Mouse (Mus musculus) forebrain, postnatal 0 days (tissue): ENCODE data around the gene Pde4d. TPM values are rescaled to one million over a fixed set of nuclear protein-coding genes. Genes with fewer than 3 reads are reported as not detected.

ENCODE experiments used
- ATAC-seq: fragments of 200-750 bp; cut with Nextera tagmentation; 2 replicates; pipeline ENCODE4 v1.8.0; 2017; ENCODE audit warnings: mild to moderate bottlenecking, moderate library complexity
- DNase-seq: peaks from one replicate; pipeline ENCODE4 v3.0.0-alpha.2; 2015
- H3K27ac ChIP-seq: fragments of 300-500 bp; sonication (generic); 2 replicates; pipeline ENCODE4 v1.5.1; 2014; ENCODE audit warnings: low read depth, mild to moderate bottlenecking, antibody characterized with exemption, low read length, moderate library complexity, mixed read lengths
- H3K27me3 ChIP-seq: fragments of 300-500 bp; sonication (generic); 2 replicates; pipeline ENCODE4 v1.6.1; 2014; ENCODE audit warnings: mild to moderate bottlenecking, low read length, mixed read lengths; ENCODE audit not compliant: insufficient read depth
- H3K36me3 ChIP-seq: fragments of 300-500 bp; sonication (generic); 2 replicates; pipeline ENCODE4 v1.6.1; 2014; ENCODE audit warnings: mild to moderate bottlenecking, moderate library complexity; ENCODE audit not compliant: insufficient read depth
- H3K4me1 ChIP-seq: fragments of 300-500 bp; sonication (generic); 2 replicates; pipeline ENCODE4 v1.6.1; 2014; ENCODE audit warnings: antibody characterized with exemption; ENCODE audit not compliant: insufficient read depth
- H3K4me2 ChIP-seq: fragments of 300-500 bp; sonication (generic); 2 replicates; pipeline ENCODE4 v1.6.1; 2014; ENCODE audit warnings: low read depth, mild to moderate bottlenecking, moderate library complexity
- H3K4me3 ChIP-seq: fragments of 300-500 bp; sonication (generic); 2 replicates; pipeline ENCODE4 v1.5.1; 2014; ENCODE audit warnings: low read depth, low read length, mixed read lengths
- H3K9ac ChIP-seq: fragments of 300-500 bp; sonication (generic); 2 replicates; pipeline ENCODE4 v1.6.1; 2014; ENCODE audit warnings: mild to moderate bottlenecking
- H3K9me3 ChIP-seq: fragments of 300-500 bp; sonication (generic); 2 replicates; pipeline ENCODE4 v1.6.1; 2016; ENCODE audit warnings: low read length
- CTCF ChIP-seq: sonication (generic); IDR thresholded peaks from 2 replicates; pipeline ENCODE4 v1.5.1; 2016; ENCODE audit warnings: antibody characterized with exemption, control low read depth, low read depth
- WGBS: fragments of 180-500 bp; shearing (Covaris S2); extraction: QIAGEN DNeasy Blood & Tissue Kit; methylation state at CpG from one replicate; pipeline ENCODE4 v1.1.7; 2014; 5-methylcytosine and 5-hydroxymethylcytosine counted together
- polyA plus RNA-seq: library from polyadenylated mRNA; unstranded; fragments of >200 nt; fragmentation: Nextera tagmentation; extraction: Ambion mirVana; gene quantifications from 2 replicates; pipeline ENCODE4 v1.2.1, GENCODE M21; 2015
- total RNA-seq: library from RNA; depleted of rRNA; stranded (reverse); fragments of >200 nt; gene quantifications from 2 replicates; pipeline ENCODE4 v1.2.3, GENCODE M21; 2014

Pde4d gene
- total and polyA plus RNA-seq, 2 experiments from 2014 or later = 13.2 to 78.8 TPM

- Histone ChIP-seq H3K9ac (no peak overlapping the region), H3K36me3 (no peaks in the 10 kb centered on the region), H3K4me3 (no peak overlapping the region), H3K27me3 (no peaks in the 10 kb centered on the region), H3K9me3 (no peaks in the 10 kb centered on the region), H3K4me2 (no peak overlapping the region), H3K4me1 (no peaks in the 10 kb centered on the region), H3K27ac (no peak overlapping the region)
- no peak for TF ChIP-seq CTCF
- no peak for ATAC-seq
- no peak for DNase-seq
- 71% methylated on average over 8 of the region's 8 CpGs for WGBS
These were observed 939.0 kb downstream of the Pde4d start for GRCm38 (mm10) chr13:109388626-109389220.

GRCm38 (mm10) chr13:109402396-109402795 lies 952.6 kb downstream of the Pde4d start:
- Histone ChIP-seq H3K9ac (no peak overlapping the region), H3K27me3 (no peaks in the 10 kb centered on the region), H3K36me3 (no peaks in the 10 kb centered on the region), H3K9me3 (no peaks in the 10 kb centered on the region), H3K27ac (no peak overlapping the region), H3K4me3 (no peak overlapping the region), H3K4me1 (no peaks in the 10 kb centered on the region), H3K4me2 (no peak overlapping the region)
- ATAC-seq (no peak), DNase-seq (no peak)
- no peak for TF ChIP-seq CTCF
- WGBS = 75% methylated on average over 4 of the region's 4 CpGs

- H3K9me3 ChIP-seq = no peaks in the 10 kb centered on the region
- no peak overlapping the region for H3K9ac ChIP-seq
- no peaks in the 10 kb centered on the region for H3K4me1 ChIP-seq
- ATAC-seq (no peak), DNase-seq (no peak)
- H3K4me3 ChIP-seq = no peak overlapping the region
- no peak overlapping the region for H3K27ac ChIP-seq
- H3K4me2 ChIP-seq = no peak overlapping the region
- H3K27me3 ChIP-seq = no peaks in the 10 kb centered on the region
- no peaks in the 10 kb centered on the region for H3K36me3 ChIP-seq
- WGBS = 50% methylated on average over 2 of the region's 2 CpGs
- no peak for TF ChIP-seq CTCF
These were observed 953.2 kb downstream of the Pde4d start for GRCm38 (mm10) chr13:109402936-109403335.

GRCm38 (mm10) chr13:109406341-109406740 lies 956.6 kb downstream of the Pde4d start:
- Histone ChIP-seq H3K4me2 (no peak overlapping the region), H3K4me1 (no peaks in the 10 kb centered on the region), H3K9ac (no peak overlapping the region), H3K27ac (no peak overlapping the region), H3K4me3 (no peak overlapping the region), H3K36me3 (no peaks in the 10 kb centered on the region), H3K9me3 (no peaks in the 10 kb centered on the region), H3K27me3 (no peaks in the 10 kb centered on the region)
- WGBS = 95% methylated on average over 8 of the region's 8 CpGs
- DNase-seq (no peak), ATAC-seq (no peak)
- TF ChIP-seq CTCF = no peak

- DNase-seq (no peak), ATAC-seq (peak; percentile 23; the same call in 1 of the 2 replicates)
- H3K4me3 ChIP-seq = no peak overlapping the region
- TF ChIP-seq CTCF = no peak
- H3K36me3 ChIP-seq = no peaks in the 10 kb centered on the region
- WGBS = 47% methylated on average over 3 of the region's 3 CpGs
- no peaks in the 10 kb centered on the region for H3K27me3 ChIP-seq
- no peaks in the 10 kb centered on the region for H3K9me3 ChIP-seq
- no peak overlapping the region for H3K9ac ChIP-seq
- no peak overlapping the region for H3K27ac ChIP-seq
- H3K4me2 ChIP-seq = no peak overlapping the region
- H3K4me1 ChIP-seq = no peaks in the 10 kb centered on the region
These were observed 957.6 kb downstream of the Pde4d start for GRCm38 (mm10) chr13:109407371-109407770.

- H3K4me3 ChIP-seq = no peak overlapping the region
- H3K4me2 ChIP-seq = no peak overlapping the region
- 32% methylated on average over 3 of the region's 3 CpGs for WGBS
- no peaks in the 10 kb centered on the region for H3K4me1 ChIP-seq
- H3K9me3 ChIP-seq = no peaks in the 10 kb centered on the region
- no peak for TF ChIP-seq CTCF
- no peaks in the 10 kb centered on the region for H3K27me3 ChIP-seq
- H3K36me3 ChIP-seq = no peaks in the 10 kb centered on the region
- DNase-seq (no peak), ATAC-seq (no peak)
- no peak overlapping the region for H3K27ac ChIP-seq
- H3K9ac ChIP-seq = no peak overlapping the region
These were observed 970.7 kb downstream of the Pde4d start for GRCm38 (mm10) chr13:109420426-109420825.

GRCm38 (mm10) chr13:109424906-109425305 lies 975.2 kb downstream of the Pde4d start:
- no peaks in the 10 kb centered on the region for H3K27me3 ChIP-seq
- H3K27ac ChIP-seq = no peak overlapping the region
- no peak overlapping the region for H3K4me3 ChIP-seq
- 63% methylated on average over 2 of the region's 2 CpGs for WGBS
- no peaks in the 10 kb centered on the region for H3K4me1 ChIP-seq
- ATAC-seq (no peak), DNase-seq (no peak)
- no peak overlapping the region for H3K4me2 ChIP-seq
- TF ChIP-seq CTCF = no peak
- no peak overlapping the region for H3K9ac ChIP-seq
- H3K9me3 ChIP-seq = no peaks in the 10 kb centered on the region
- no peaks in the 10 kb centered on the region for H3K36me3 ChIP-seq
